Mouse (Mus musculus): ENCODE data around the gene Lpar2. TPM values are rescaled to one million over a fixed set of nuclear protein-coding genes. Genes with fewer than 3 reads are reported as not detected.

Lpar2 gene
- polyA plus RNA-seq, 1 experiment from 2014 or later: 0.45 TPM

- no peak overlapping the region for H3K4me2 ChIP-seq (ENCODE audit: low read depth, low read length)
- H3K4me3 ChIP-seq (ENCODE audit: low read length): no peak overlapping the region
- ATAC-seq (ENCODE audit: low read depth): no peak
- no peak overlapping the region for H3K27ac ChIP-seq (ENCODE audit: low read length)
- H3K9me3 ChIP-seq (ENCODE audit: control insufficient read depth, low read length): no peaks in the 10 kb centered on the region
- no peak overlapping the region for H3K9ac ChIP-seq (ENCODE audit: low read length)
- H3K36me3 ChIP-seq (ENCODE audit: control insufficient read depth, insufficient read depth, low read length): peaks cover 88% of the 10 kb centered on the region
- no peaks in the 10 kb centered on the region for H3K27me3 ChIP-seq (ENCODE audit: control insufficient read depth, insufficient read depth, low read depth, low read length)
- no peaks in the 10 kb centered on the region for H3K4me1 ChIP-seq (replicated peaks; ENCODE audit: control insufficient read depth, insufficient read depth, low read length)
Measured at GRCm38 (mm10) chr8:69802216-69802615, 20.0 kb upstream of the Lpar2 start.

GRCm38 (mm10) chr8:69803366-69803765 is 18.9 kb upstream of the Lpar2 start:
- H3K27me3 ChIP-seq (ENCODE audit: control insufficient read depth, insufficient read depth, low read depth, low read length): no peaks in the 10 kb centered on the region
- peaks cover 88% of the 10 kb centered on the region for H3K36me3 ChIP-seq (ENCODE audit: control insufficient read depth, insufficient read depth, low read length)
- no peak overlapping the region for H3K9ac ChIP-seq (ENCODE audit: low read length)
- no peaks in the 10 kb centered on the region for H3K9me3 ChIP-seq (ENCODE audit: control insufficient read depth, low read length)
- H3K27ac ChIP-seq (ENCODE audit: low read length): no peak overlapping the region
- H3K4me1 ChIP-seq (replicated peaks; ENCODE audit: control insufficient read depth, insufficient read depth, low read length): peaks cover 2% of the 10 kb centered on the region; the same call in 1 of the 2 replicates
- H3K4me3 ChIP-seq (ENCODE audit: low read length): no peak overlapping the region
- WGBS: 93% methylated on average over 7 of the region's 7 CpGs
- no peak overlapping the region for H3K4me2 ChIP-seq (ENCODE audit: low read depth, low read length)
- ATAC-seq (ENCODE audit: low read depth): no peak

DNA sequence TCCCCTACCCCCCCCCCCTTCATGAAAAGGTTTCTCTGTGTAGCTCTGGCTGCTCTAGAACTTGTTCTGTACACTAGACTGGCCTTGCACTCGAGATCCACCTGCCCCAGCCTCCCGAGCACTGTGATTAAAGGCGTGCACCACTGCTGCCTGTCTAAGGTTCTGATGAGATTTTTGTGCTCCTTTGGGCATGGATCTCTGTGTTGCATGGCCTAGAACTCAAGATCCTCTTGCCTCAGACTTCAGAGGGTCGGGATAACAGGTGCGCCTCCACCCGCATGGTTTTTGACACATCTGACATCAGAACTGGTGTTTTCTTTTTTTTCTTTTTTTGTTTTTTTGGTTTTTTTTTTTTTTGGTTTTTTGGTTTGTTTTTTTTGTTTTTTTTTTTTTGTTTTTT is 17.7 kb upstream of the Lpar2 start:
- H3K9me3 ChIP-seq (ENCODE audit: control insufficient read depth, low read length): no peaks in the 10 kb centered on the region
- H3K4me2 ChIP-seq (ENCODE audit: low read depth, low read length): no peak overlapping the region
- no peak overlapping the region for H3K27ac ChIP-seq (ENCODE audit: low read length)
- no peak for ATAC-seq (ENCODE audit: low read depth)
- no peak overlapping the region for H3K9ac ChIP-seq (ENCODE audit: low read length)
- H3K36me3 ChIP-seq (ENCODE audit: control insufficient read depth, insufficient read depth, low read length): peaks cover 77% of the 10 kb centered on the region
- no peak overlapping the region for H3K4me3 ChIP-seq (ENCODE audit: low read length)
- no peaks in the 10 kb centered on the region for H3K27me3 ChIP-seq (ENCODE audit: control insufficient read depth, insufficient read depth, low read depth, low read length)
- H3K4me1 ChIP-seq (replicated peaks; ENCODE audit: control insufficient read depth, insufficient read depth, low read length): peaks cover 5% of the 10 kb centered on the region; the same call in 1 of the 2 replicates
- 90% methylated on average over 6 of the region's 6 CpGs for WGBS

DNA sequence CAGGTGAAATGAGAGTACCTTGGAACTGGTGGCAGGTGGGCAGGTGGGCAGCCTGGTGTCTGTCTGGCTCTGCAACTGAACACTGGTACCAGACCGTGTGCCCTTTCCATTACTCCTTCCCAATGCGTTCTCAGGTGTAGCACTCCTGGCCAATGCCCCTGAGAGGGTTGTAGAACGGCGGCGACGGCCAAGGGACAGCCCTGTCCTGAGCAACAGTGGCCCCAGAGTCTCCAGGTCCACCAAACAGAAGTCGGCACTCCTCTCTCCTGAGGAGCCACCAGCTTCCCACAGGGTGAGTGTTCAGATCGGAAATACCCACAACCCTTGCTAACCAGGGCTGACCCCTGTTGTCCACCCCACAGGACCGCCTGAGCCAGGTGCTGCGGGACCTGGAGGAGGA is 17.1 kb upstream of the Lpar2 start:
- H3K4me3 ChIP-seq (ENCODE audit: low read length): no peak overlapping the region
- H3K27me3 ChIP-seq (ENCODE audit: control insufficient read depth, insufficient read depth, low read depth, low read length): no peaks in the 10 kb centered on the region
- no peak for ATAC-seq (ENCODE audit: low read depth)
- H3K27ac ChIP-seq (ENCODE audit: low read length): no peak overlapping the region
- no peaks in the 10 kb centered on the region for H3K9me3 ChIP-seq (ENCODE audit: control insufficient read depth, low read length)
- WGBS: 90% methylated on average over 10 of the region's 10 CpGs
- H3K4me2 ChIP-seq (ENCODE audit: low read depth, low read length): no peak overlapping the region
- H3K4me1 ChIP-seq (replicated peaks; ENCODE audit: control insufficient read depth, insufficient read depth, low read length): peaks cover 5% of the 10 kb centered on the region; the same call in 1 of the 2 replicates
- H3K36me3 ChIP-seq (ENCODE audit: control insufficient read depth, insufficient read depth, low read length): peaks cover 71% of the 10 kb centered on the region
- no peak overlapping the region for H3K9ac ChIP-seq (ENCODE audit: low read length)

DNA sequence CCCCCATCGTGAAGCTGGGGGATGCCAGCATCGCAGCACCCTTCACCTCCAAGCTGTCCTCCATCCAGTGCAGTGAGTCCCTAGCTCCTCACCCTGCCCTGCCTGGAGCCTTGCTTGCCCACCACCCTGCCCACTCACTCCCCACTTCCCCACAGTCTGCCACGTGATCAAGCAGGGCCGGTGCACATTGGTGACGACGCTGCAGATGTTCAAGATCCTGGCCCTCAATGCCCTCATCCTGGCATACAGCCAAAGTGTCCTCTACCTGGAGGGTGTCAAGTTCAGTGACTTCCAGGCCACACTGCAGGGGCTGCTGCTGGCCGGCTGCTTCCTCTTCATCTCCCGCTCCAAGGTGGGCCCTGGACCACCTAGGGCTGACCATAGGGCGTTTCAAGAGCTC is 16.7 kb upstream of the Lpar2 start:
- Histone ChIP-seq H3K4me2 (ENCODE audit: low read depth, low read length) (no peak overlapping the region), H3K36me3 (ENCODE audit: control insufficient read depth, insufficient read depth, low read length) (peaks cover 67% of the 10 kb centered on the region), H3K4me3 (ENCODE audit: low read length) (no peak overlapping the region), H3K27ac (ENCODE audit: low read length) (no peak overlapping the region), H3K9me3 (ENCODE audit: control insufficient read depth, low read length) (no peaks in the 10 kb centered on the region), H3K27me3 (ENCODE audit: control insufficient read depth, insufficient read depth, low read depth, low read length) (no peaks in the 10 kb centered on the region), H3K9ac (ENCODE audit: low read length) (no peak overlapping the region), H3K4me1 (replicated peaks; ENCODE audit: control insufficient read depth, insufficient read depth, low read length) (peaks cover 5% of the 10 kb centered on the region; the same call in 1 of the 2 replicates)
- 88% methylated on average over 9 of the region's 9 CpGs for WGBS
- ATAC-seq (ENCODE audit: low read depth): no peak

- WGBS: 91% methylated on average over 5 of the region's 5 CpGs
- no peak overlapping the region for H3K4me2 ChIP-seq (ENCODE audit: low read depth, low read length)
- ATAC-seq (ENCODE audit: low read depth): no peak
- H3K9me3 ChIP-seq (ENCODE audit: control insufficient read depth, low read length): no peaks in the 10 kb centered on the region
- H3K9ac ChIP-seq (ENCODE audit: low read length): no peak overlapping the region
- H3K36me3 ChIP-seq (ENCODE audit: control insufficient read depth, insufficient read depth, low read length): peaks cover 53% of the 10 kb centered on the region
- H3K4me3 ChIP-seq (ENCODE audit: low read length): no peak overlapping the region
- H3K4me1 ChIP-seq (replicated peaks; ENCODE audit: control insufficient read depth, insufficient read depth, low read length): peaks cover 5% of the 10 kb centered on the region; the same call in 1 of the 2 replicates
- H3K27ac ChIP-seq (ENCODE audit: low read length): no peak overlapping the region
- no peaks in the 10 kb centered on the region for H3K27me3 ChIP-seq (ENCODE audit: control insufficient read depth, insufficient read depth, low read depth, low read length)
Measured at GRCm38 (mm10) chr8:69807236-69807635, 15.0 kb upstream of the Lpar2 start.

DNA sequence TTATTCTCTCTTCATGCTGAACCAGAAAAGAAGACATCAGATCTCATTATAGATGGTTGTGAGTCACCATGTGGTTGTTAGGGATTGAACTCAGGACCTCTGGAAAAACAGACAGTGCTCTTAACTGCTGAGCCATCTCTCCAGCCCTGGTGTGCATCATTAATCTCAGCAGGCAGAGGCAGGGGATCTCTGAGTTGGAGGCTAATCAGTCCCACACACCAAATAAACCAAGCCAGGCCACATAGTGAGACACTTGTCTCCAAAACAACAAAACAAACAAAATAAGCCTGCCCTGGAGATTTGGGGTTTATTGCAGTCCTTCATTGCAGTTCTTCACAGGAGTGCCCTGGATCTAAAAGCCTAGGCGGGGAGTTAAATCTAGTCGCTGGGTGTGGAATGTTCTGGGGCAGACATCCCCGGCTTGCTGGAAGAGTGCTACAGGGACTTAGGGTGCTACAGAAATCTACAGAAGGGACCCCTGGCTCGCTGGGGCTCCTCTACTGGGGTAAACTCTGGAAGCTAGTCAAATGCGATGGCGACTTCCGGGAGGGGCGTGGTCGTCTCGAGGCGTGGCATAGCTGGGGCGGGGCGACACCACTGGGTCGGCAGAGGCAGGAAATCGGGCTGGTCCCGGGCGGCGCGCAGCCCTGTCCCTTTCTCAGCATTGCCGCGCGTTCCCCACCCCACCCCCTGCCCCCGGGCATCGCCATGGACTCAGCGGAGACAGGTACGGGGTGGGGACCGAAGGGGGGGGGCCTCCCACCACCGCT is 13.9 kb upstream of the Lpar2 start, which contains the start of gene Gmip:
Gmip (plus strand) TSS at position 586 of the 770 bp plus-strand sequence.
- H3K4me1 ChIP-seq (replicated peaks; ENCODE audit: control insufficient read depth, insufficient read depth, low read length): peaks cover 5% of the 10 kb centered on the region; the same call in 1 of the 2 replicates
- peak; percentile 89 for ATAC-seq (ENCODE audit: low read depth)
- no peak within 1 kb of the TSS for H3K27ac ChIP-seq (ENCODE audit: low read length)
- H3K36me3 ChIP-seq (ENCODE audit: control insufficient read depth, insufficient read depth, low read length): peaks cover 43% of the 10 kb centered on the region
- peak within 1 kb of the TSS; percentile 56 for H3K4me3 ChIP-seq (ENCODE audit: low read length)
- no peaks in the 10 kb centered on the region for H3K27me3 ChIP-seq (ENCODE audit: control insufficient read depth, insufficient read depth, low read depth, low read length)
- no peaks in the 10 kb centered on the region for H3K9me3 ChIP-seq (ENCODE audit: control insufficient read depth, low read length)
- H3K4me2 ChIP-seq (ENCODE audit: low read depth, low read length): peak within 1 kb of the TSS; percentile 97
- peak within 1 kb of the TSS; percentile 70 for H3K9ac ChIP-seq (ENCODE audit: low read length)
- WGBS: 8% methylated on average over 25 of the region's 28 CpGs

DNA sequence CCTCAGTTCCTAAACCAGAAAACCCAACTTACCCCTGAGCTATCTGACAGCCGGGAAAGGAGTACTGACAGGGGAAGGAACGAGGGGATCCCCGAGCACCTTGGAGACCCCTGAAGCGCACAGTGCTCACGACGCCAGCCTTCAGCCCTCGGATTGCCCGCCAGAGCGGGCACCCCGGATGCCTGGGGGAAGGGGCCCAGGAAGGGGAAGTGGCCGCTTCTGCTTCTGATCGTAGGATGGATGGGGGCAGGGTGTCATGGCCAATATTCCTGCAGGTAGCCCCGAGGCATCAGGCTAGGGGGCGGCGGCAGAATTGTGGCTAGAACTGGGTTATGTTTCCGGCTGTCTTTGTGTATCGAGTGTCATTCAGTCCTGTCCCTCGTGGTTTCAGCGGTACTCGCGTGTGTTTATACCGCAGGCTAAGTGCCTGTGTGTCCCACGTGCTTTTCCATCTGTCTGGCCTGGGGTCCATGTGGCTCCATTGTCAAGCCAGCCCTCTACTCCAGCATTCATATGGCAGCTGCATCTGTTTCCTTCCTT is 13.3 kb upstream of the Lpar2 start:
- Histone ChIP-seq H3K27ac (ENCODE audit: low read length) (no peak overlapping the region), H3K9ac (ENCODE audit: low read length) (peak overlapping the region; percentile 70), H3K9me3 (ENCODE audit: control insufficient read depth, low read length) (no peaks in the 10 kb centered on the region), H3K36me3 (ENCODE audit: control insufficient read depth, insufficient read depth, low read length) (peaks cover 36% of the 10 kb centered on the region), H3K4me3 (ENCODE audit: low read length) (peak overlapping the region; percentile 56), H3K4me1 (replicated peaks; ENCODE audit: control insufficient read depth, insufficient read depth, low read length) (peaks cover 5% of the 10 kb centered on the region; the same call in 1 of the 2 replicates), H3K4me2 (ENCODE audit: low read depth, low read length) (peak overlapping the region; percentile 97), H3K27me3 (ENCODE audit: control insufficient read depth, insufficient read depth, low read depth, low read length) (no peaks in the 10 kb centered on the region)
- peak; percentile 40; the same call in 1 of the 2 replicates for ATAC-seq (ENCODE audit: low read depth)
- WGBS: 2% methylated on average over 23 of the region's 23 CpGs

- no peak overlapping the region for H3K9ac ChIP-seq (ENCODE audit: low read length)
- no peaks in the 10 kb centered on the region for H3K27me3 ChIP-seq (ENCODE audit: control insufficient read depth, insufficient read depth, low read depth, low read length)
- H3K4me1 ChIP-seq (replicated peaks; ENCODE audit: control insufficient read depth, insufficient read depth, low read length): peaks cover 5% of the 10 kb centered on the region; the same call in 1 of the 2 replicates
- no peak overlapping the region for H3K27ac ChIP-seq (ENCODE audit: low read length)
- H3K4me3 ChIP-seq (ENCODE audit: low read length): no peak overlapping the region
- H3K9me3 ChIP-seq (ENCODE audit: control insufficient read depth, low read length): no peaks in the 10 kb centered on the region
- H3K36me3 ChIP-seq (ENCODE audit: control insufficient read depth, insufficient read depth, low read length): peaks cover 31% of the 10 kb centered on the region
- H3K4me2 ChIP-seq (ENCODE audit: low read depth, low read length): no peak overlapping the region
- 56% methylated on average over 3 of the region's 3 CpGs for WGBS
- no peak for ATAC-seq (ENCODE audit: low read depth)
Measured at GRCm38 (mm10) chr8:69809820-69810219, 12.4 kb upstream of the Lpar2 start.

Data from lung, embryonic 16.5 days (tissue).